Mouse (Mus musculus): ENCODE results near the gene Eno1. TPM values are rescaled to one million over a fixed set of nuclear protein-coding genes. Genes with fewer than 3 reads are reported as not detected.

Eno1 gene
- total RNA-seq, 2 experiments from 2014 or later = 415 to 417 TPM

DNA sequence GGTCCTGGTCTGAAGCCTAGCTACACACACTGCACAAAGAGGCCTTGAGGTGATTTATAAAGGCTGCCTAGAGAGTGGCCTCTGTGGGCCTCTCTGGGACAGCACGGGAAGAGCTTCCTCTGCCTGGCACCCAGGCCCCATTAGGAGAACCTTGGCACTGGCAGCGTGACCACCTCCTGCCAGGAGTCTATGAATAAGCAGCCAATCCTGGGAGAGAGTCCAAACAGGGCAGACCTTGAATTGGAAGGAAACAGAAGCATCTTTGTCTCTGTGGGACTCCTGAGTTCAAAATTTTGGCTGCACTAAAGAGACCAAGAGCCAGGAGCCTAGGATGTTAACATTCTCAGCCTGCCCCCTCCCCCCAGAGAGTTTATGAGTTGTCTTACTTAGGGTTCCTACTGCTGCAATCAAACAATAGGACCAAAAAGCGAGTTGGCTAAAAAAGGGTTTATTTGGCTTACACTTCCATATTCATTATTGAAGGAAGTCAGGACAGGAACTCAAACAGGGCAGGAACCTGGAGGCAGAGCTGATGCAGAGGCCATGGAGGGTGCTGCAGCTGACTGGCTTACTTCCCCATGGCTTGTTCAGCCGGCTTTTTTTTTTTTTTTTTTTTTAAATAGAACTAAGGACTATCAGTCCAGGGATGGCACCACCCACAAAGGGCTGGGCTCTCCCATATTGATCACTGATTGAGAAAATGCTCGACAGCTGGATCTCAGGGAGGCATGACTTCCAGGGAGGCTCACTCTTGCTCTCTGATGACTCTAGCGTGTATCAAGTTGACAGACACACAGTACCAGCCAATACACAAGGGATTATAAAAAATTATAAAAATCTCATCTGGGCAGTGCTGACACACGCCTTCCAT is 9.5 kb upstream of the Eno1 start:
- DNase-seq = peak; percentile 71 to 75

DNA sequence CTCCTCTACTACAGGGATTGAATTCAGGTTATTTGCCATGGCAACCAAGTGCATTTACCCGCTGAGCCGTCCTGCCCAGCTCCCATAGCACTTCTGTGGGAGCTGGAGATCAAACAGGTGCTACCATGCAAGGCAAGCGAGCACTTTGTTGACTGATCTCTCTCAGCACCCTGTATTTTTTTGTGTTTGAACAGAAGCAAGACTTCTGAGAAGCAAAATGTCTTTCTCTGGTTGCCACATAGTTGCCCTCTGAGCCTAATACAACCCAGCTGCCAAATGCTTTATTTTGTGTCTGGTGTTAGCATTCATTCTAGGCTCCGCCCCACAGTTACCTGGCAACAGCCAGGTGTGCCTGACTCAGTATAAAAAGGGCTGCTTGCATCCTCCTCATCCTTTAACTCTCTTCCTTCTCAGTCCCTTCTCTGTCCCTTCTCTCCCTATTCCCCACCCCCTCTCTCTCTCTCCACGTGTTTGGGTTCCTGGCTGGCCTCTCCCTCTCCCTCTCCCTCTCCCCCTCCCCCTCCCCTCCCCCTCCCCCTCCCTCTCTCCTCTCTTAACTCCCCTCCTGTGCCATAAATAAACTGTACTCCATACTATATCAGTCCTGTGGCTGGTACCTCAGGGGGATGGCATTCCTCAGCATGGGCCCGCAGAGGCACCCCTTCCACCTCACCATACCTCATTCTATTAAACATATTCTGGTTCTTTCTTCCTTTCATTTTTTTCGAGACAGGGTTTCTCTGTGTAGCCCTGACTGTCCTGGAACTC is 7.8 kb upstream of the Eno1 start:
- DNase-seq = no peak

DNA sequence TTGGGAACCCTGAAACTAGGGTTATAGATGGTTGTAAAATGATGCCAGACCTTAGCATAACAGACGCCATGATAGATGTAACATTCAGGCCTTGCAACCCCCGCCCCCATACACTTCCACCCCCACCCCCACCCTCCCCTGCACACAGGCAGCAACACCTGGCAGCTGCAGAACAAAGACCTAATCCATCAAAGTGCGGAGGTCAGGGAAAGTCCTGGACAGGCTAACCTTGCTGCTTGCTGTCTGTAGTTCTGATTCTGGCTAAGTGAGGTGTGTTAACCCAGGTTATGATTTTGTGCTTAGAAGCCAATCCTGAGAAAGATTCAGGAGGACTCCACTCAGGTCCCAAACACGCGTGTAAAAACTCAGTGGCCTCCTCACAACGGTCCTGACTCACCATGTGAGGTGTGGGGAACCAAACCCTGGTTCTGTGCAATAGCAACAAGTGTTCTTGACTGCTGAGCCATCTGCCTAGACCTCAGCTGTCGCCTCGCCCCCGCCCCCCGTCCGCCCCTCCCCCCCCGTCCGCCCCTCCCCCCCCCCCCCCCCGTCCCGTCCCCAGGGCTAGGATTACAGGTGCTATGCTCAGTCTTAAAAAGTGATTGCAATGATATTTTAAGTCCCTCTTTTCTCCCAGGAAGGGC is 6.7 kb upstream of the Eno1 start:
- no peak for DNase-seq

DNA sequence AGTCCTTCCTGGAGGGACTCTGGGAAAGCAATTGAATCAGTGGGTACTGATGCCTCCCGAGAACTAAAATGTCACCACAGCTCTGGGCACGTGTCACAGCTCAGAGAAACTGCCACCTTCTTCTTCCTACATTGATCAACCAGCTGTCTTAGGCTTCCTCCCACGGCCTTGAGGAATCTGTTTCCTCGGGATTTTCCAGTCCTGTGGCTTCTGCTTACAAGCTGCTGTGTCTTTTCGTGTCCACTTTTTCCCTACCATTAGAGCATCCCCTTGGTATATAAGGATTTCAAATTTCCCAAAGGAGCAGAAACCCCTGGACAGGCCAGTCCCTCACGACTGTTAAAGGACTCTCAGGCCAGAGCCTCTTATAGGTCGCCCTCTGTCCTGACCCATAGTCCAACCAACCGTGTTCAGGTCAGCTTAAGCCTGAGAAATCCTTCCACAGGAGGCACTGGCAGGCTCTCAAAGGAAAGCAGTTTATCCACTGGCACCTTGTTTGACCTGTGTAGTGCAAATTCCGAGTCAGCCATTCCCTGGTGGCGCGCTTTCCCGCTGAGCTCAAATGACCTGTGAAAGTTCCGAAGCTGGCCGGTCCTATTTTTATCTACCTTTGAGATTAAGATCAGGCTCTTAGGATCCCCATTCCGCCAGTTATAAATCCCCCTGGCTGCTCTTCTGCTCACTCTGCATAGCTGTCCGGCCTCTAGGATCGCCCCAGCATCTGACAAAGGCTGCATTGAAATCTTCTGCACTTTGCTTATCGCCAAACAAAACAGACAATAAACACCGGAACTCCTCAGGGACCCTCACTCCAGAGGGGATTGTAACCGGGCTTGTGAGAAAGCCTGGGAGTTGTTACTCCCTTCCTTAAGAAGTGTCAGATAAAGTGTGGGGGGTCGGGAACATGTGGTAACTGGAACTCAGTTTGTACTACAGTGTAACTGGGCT is 5.8 kb upstream of the Eno1 start:
- DNase-seq = peak in 1 of 2 experiments; percentile 44

DNA sequence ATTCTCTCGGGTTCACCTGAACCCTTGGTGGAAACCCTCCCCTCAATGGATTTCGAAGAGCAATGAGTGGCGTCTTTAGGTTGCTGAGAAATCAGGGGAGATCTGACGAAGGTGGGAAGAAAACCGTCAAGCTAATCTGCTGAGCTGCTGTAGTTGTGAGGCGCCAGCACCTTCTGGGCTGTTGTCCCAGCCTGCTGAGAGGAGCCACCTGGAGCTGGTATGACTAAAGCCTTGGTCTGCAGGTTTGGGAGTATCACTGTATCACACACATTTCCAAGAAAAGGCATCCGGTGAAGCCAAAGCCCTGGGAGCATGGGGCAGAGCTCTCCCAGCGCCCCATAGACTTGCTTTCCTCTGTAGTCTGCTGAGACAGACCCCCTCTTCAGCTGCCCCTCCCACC is 4.7 kb upstream of the Eno1 start:
- DNase-seq = no peak

DNA sequence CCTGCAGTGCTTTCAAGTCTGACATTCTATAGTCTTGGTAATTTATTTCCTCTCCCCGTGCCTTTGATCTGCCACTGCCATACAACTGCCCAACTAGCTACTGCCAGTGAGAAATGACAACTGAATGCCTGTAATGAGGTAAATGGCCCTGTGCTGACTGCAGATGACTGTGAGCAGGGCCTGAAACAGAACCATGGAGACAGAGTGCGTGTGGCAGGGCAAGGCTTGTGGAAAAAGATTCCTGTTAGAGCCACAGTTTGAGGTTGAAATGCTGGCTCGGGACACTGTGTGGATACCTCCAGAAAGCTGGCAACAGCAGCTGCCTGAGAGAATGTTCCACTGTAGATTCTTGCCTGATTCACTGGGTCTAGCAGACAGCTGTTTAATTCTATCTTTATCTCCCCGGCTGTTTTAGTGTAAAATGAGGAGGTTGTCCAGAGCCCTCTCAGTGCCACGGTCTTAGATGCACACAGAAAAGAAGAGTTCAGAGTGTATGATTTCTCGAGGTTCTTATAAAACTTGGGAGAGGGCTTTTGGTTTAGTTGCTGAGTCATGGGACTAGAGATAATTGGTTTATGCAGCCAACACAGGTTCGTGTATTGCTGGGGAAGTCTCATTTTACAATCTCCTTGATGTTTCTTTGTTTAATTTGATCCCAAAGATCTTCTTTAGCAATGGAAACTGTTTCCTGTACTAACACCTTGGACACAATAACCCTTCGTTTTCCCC is 1.8 kb upstream of the Eno1 start:
- no peak for DNase-seq

DNA sequence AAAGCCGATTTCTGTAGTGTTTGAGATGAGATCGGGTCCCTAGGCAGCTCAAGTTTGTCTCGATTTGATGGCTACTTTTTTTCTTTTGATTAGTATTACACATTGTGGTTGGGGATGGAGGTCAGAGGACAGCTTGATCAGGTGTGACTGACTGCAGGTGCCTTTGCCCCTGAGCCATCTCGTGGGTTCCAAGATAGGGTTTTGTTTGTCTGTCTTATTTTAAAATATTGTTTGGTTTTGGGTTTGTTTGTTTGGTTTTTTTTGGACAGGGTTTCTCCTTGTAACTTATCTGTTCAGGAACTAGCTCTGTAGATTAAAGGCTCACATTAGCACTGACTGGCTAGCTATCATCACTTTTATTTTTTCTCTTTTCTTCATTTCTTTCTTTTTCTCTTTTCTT is 936 bp upstream of the Eno1 start:
- DNase-seq = no peak

DNA sequence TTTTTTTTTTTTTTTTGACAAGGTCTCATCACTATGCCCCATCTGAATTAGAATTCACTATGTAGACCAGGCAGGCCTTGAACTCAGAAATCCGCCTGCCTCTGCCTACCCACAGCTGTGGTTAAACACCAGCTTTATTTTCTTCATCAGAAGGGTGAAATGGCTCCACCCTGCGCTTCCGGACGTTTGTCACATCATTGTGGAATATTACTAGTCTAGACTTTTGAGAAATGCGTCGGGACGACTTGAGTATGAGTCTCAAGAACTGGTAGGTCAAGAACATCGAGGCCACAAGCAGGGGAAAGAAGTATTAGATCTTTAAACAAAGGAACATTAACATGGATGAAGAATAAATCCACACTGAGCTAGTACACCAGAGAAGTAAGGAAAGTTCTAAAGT is 490 bp upstream of the Eno1 start:
- no peak for DNase-seq

DNA sequence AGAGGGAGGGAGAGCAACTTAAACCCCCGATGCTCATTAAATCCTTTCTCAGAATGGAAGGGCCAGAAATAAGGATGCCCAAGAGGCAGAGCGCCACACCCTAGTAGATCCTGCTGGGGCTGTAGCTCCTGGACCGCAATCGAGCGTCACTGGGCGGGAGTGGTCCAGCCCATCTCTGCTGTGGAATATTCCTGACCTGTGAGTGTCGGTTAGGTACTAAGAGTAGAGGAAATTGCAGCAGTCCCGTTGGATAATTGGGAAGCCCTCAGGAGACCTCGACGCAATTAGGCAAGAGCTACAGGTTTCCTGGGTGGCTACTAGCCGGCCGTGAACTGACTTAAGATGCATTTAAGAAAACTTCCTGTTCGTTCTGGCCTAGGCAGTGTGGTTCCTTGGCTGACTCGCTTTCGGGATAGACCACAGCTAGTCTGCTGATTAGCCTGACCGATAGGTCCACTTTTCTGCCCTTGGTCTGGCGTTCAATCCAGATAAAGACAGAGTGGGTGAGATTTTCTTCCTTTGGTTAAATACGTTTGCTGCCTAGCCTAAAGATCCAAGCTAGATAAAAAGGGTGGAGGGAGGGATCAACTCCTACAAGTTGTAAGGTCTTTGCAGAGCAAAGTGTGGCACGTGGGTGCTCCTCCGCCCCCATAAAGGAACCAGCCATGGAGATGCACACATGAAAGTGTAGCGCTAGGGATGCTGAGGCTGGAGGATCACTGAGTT is 1.3 kb downstream of the Eno1 start:
- DNase-seq = no peak

DNA sequence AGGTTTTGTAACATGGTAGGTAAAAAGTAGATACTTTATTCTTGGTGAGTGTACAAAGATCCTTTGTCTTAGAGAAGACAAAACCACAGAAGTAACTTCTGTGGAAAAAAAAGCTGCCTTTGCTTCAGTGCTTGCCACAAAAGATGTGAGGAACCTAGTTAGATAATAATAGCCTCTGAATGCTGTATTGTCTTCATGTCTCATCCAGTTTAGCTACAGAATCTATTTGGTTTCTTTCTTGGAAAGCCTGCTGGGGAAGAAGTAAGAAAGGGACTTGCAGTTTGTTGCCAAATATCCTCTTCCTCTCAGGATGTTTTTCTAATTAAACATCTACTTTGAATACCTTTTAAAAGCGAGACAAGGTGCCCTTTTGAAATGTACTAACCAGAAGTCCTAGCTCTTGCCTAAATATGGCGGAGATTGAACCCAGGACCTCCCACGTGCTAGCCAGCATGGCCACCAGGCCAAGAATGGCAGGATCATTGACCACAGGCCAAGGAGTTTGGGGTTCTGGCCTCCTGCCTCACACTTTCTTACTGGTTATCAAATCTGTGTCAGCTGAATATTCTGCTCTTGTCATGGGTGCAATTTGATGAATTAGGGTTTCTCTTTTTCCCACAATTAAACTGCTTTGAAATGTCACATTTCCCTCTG is 2.0 kb downstream of the Eno1 start:
- DNase-seq = no peak

DNA sequence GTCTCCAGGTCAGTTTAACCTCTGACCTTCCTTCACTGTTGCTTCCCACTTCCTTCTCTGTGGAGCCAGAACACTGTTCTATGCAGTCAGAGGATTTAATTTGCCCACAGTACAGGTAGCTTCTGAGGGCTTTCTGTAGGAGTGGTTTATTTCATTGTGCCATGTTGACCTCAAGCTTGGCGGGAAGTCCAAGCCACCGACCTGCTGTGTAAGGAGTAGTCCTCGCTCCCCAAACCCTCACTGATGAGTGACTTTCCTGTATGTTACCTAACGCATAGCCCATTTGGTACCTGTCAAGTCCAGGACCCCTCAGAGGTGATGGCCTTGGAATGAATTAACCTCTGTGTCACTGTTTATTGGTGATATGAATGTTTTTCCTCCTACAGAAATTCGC is 2.6 kb downstream of the Eno1 start:
- no peak for DNase-seq

DNA sequence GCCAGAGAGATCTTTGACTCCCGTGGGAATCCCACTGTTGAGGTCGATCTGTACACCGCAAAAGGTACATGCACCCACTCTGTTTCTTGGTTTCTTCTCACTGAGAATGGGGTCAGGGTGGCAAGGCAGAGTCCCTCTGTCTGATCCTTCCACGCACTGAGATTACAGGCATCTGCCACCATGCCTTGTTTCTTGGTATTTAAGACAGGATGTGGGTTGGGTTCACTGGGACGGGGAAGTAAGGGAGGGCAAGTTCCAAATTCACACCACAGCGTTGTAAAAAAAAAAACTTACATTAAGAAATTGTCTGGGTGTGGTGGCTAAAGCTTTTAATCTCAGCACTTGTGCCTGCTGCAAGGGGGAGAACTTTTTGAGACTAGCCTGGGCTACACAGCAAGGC is 3.0 kb downstream of the Eno1 start:
- no peak for DNase-seq

DNA sequence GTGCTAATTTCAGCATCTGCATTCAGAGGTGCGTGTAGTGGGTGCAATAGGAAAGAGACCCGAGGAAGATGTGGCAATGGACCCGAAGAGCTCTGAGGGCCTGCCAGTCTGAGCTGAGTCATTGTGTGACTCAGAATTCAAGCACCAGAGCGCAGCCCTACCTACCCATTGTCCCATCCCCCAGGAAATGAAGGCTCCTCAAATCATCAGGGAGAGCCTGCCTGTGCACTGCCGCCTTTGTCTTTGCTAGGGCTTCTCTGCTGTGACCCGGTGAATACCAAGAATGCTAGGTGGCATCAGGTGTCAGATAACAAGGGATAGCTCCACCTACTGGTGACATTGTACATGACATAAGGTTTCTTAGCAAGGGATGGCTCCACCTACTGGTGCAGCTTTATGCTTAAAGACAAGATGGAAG is 3.4 kb downstream of the Eno1 start:
- DNase-seq = peak; percentile 49 to 72

DNA sequence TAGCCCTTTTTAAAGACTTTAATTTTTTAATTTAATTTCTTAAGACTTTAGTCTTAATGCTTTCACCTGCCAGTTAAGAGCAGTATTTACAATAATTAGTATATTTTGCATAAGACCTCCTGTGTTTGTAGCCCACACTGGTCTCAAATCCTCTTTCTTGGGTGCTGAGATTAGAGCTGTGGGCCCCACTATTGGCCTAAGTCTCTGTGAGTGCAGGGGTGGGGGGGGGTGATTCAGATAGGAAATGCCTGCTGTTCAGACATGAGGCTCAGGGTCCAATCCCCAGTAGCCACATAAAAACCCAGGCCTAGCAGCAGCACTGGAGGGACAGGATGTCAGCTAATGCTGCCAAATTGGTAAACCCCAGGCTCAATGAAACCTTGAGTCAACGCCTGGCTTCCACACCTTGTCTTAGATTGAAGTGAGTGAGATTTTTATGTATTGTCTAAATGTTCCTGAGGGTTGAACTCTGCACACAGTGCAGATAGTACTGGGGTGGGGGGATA is 3.9 kb downstream of the Eno1 start:
- DNase-seq = no peak

DNA sequence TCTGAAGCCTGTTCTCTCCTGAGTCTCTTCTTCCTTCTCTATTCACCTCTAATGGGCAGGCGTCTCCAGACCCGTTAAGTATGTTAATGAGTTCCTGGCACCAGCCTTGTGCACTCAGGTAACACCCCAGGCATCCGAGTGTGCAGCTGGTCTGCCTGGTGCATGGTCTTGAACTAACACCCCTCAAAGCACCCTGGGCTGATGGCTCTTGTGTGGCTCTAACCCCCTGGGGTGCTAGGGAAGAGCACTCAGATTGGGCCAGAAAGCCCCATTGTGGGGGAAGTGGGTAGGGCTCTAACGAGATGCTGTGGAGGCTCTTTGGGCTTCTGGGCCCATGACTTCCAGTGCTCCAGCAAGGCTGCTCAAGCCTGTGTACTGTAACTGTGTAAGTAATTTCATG is 5.2 kb downstream of the Eno1 start:
- no peak for DNase-seq

DNA sequence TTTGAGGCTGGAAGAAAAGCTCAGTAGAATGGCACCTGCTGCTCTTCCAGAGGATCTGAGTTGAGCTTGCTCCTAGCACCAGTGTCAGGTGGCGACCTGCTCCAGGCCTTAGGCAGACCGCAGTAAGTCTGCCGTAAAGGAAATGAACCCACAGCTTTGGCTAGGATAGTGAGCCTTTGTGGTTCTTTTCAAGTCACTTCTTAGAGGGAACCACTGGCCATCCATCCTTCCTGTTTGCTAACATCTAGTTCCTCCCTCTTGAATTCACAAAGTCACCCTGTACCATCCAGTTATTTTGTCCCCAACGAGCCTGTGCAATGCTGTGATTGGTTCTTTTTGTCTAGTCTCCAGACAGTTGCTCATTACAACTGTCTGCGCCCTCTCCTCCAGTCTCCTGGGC is 6.2 kb downstream of the Eno1 start:
- DNase-seq = no peak

DNA sequence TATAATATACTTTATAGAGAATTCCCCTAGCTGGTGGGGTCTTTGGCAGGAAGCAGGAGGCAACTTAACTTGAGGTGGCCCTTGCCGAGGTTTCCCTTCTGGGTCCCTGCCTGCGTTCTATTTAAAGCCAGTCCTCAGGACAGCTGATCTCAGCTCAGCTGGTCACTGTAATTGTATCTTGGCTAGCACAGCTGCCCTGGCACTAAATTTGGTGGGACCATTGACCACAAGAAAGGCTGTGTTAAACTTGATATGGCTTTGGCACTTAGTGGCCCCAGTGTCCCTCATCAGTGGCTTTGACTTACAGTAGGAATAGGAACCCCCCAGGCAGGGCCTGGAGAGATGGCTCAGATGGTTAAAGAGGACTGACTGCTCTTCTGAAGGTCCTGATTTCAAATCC is 9.4 kb downstream of the Eno1 start:
- DNase-seq = no peak

DNA sequence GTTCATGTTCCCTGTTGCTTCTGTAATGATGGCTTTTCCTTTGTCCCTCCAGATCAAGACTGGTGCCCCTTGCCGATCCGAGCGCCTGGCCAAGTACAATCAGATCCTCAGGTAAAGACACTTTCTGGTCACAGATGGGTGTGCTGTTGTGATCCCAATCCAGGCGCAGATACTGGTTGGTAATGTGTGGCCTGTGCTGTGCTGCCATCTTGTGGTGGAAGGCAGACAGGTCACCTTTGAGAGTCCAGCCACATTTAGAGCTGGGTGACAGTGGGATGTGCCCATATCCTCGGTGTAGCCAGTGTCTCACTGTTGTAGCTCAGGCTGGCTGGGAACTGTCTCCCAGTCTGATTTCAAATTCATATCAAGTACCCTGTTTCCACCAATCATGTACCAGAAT is 11.5 kb downstream of the Eno1 start:
- peak; percentile 57 to 63 for DNase-seq

DNA sequence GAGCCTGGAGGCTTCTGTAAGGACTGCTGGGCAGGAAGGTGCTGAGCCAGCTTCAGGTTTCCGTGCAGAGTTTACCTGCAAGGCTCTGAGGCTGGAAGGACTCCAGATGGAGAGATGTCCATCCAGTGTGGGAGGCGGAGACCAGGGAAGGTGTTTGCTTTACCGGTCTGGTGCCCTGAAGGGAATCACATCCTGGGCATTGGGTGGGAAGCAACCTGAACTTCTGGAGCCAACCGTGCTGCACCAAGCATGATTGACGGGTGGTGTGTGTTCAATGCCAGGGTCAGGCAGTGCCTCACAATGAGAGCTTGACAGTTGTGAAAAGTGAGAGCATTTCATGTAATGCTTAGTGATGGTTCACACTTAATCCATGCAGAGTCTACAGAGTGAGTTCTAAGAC is 12.4 kb downstream of the Eno1 start:
- DNase-seq = no peak

DNA sequence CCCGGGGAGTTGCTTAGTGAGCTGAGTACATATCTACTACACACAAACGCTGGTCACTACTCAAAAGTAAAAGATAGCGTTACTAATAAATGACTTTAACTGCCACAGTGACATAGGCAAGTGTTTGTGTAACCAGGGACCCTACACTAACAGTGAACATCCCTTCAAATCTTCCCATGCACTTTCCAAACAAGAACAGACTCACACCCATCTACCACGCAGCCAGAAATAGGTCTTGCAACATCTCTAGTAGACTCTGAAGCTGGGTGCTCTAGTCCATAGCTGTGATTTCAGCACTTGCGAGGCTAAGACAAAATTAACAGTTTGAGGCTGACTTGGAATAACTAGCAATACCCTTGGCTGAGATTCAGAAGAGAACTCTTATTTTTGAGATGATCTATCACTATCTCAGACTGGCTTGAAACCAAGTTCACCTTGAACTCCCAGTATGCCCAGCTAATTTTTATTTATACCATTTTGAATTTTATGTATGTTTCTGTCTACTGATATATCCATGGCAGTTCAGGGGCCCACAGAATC is 13.3 kb downstream of the Eno1 start:
- DNase-seq = no peak

Data from layer of hippocampus, postnatal 36 days (tissue).